Mouse (Mus musculus) inflammation-experienced regulatory T-cells, adult 6 months (primary cell): ENCODE measurements around the gene Zdhhc4. TPM values are rescaled to one million over a fixed set of nuclear protein-coding genes. Genes with fewer than 3 reads are reported as not detected.

ENCODE experiments used
- ATAC-seq: one replicate; pipeline ENCODE4 v1.8.0; 2017
- polyA plus RNA-seq, 3 experiments: library from polyadenylated mRNA; unstranded; fragments of 100-300 nt; shearing (Covaris generic); gene quantifications; one replicate each; pipeline ENCODE4 v1.2.1; 2017

Gene Zdhhc4
- polyA plus RNA-seq, 3 experiments from 2014 or later: 52.1 to 67.4 (median 67.2) TPM

- no peak for ATAC-seq
These were observed 56.3 kb downstream of the Zdhhc4 start for GRCm38 (mm10) chr5:143272540-143273330.

GRCm38 (mm10) chr5:143272108-143272507 is 56.9 kb downstream of the Zdhhc4 start:
- ATAC-seq: no peak

GRCm38 (mm10) chr5:143271642-143272041 is 57.4 kb downstream of the Zdhhc4 start:
- no peak for ATAC-seq

GRCm38 (mm10) chr5:143270151-143270519 is 58.9 kb downstream of the Zdhhc4 start:
- no peak for ATAC-seq

GRCm38 (mm10) chr5:143269363-143270150 is 59.5 kb downstream of the Zdhhc4 start, which contains the start of gene Zfp316:
Gene Zfp316 (minus strand): TSS chr5:143270022.
- ATAC-seq: peak; percentile 60

- no peak for ATAC-seq
These were observed 60.1 kb downstream of the Zdhhc4 start for GRCm38 (mm10) chr5:143268985-143269362.

- no peak for ATAC-seq
These were observed 62.3 kb downstream of the Zdhhc4 start for GRCm38 (mm10) chr5:143266794-143267193.

Other genes with a start within 250 kb of the Zdhhc4 start
- 10 to 100 TPM; 31.4 to 41.7 (median 32.2) TPM for gene Rnf216, start 216.3 kb downstream of the Zdhhc4 start, polyA plus RNA-seq
- gene Olfr718-ps1, start 181.7 kb downstream of the Zdhhc4 start, polyA plus RNA-seq: under 1 TPM in 1 of 3 experiments, not detected in 2; 0.12 TPM
- gene Rbak, start 148.5 kb downstream of the Zdhhc4 start, polyA plus RNA-seq: 10 to 100 TPM in 1 of 3 experiments, 1 to 10 TPM in 2; 7.2 to 11.8 (median 7.7) TPM
- gene Spdye4b, start 148.2 kb downstream of the Zdhhc4 start, polyA plus RNA-seq: not detected
- not detected for gene Spdye4a, start 102.4 kb downstream of the Zdhhc4 start, polyA plus RNA-seq
- 1 to 10 TPM; 3.9 to 5.7 (median 4.6) TPM for gene Zfp12, start 94.1 kb downstream of the Zdhhc4 start, polyA plus RNA-seq
- gene Zfp316, start 59.2 kb downstream of the Zdhhc4 start, polyA plus RNA-seq: under 1 TPM; 0.16 to 0.40 (median 0.34) TPM
- gene Zfp853, start 35.6 kb downstream of the Zdhhc4 start, polyA plus RNA-seq: not detected
- 1 to 10 TPM; 5.4 to 6.2 (median 5.6) TPM for gene E130309D02Rik, start 13.9 kb downstream of the Zdhhc4 start, polyA plus RNA-seq
- gene Grid2ip, start 28.1 kb upstream of the Zdhhc4 start, polyA plus RNA-seq: not detected
- 100 to 1,000 TPM in 1 of 3 experiments, 10 to 100 TPM in 2; 76.8 to 100 (median 78.4) TPM for gene Kdelr2, start 74.6 kb upstream of the Zdhhc4 start, polyA plus RNA-seq
- 10 to 100 TPM in 2 of 3 experiments, 1 to 10 TPM in 1; 9.5 to 13.0 (median 12.7) TPM for gene Daglb, start 135.3 kb upstream of the Zdhhc4 start, polyA plus RNA-seq
- 10 to 100 TPM; 57.1 to 67.7 (median 60.8) TPM for gene Rac1, start 198.8 kb upstream of the Zdhhc4 start, polyA plus RNA-seq